Mouse (Mus musculus): ENCODE measurements at regions not wholly inside any gene's neighbourhood (a gene's known extent, or its start where the extent isn't known, plus 50 kb on each side); places are given as distances from the start of the nearest gene placed in this dataset.

GRCm38 (mm10) chr6:49701453-49701852 is 121.1 kb upstream of the Npy start:
- TF ChIP-seq CTCF (IDR thresholded peaks at IDR 0.05; ENCODE audit: low read depth) (no peak), EP300 (IDR thresholded peaks at IDR 0.05; ENCODE audit: low read depth) (no peak)

All from liver, embryonic 14.5 days (tissue).